Mouse (Mus musculus): ENCODE measurements around the gene Stn1. TPM values are rescaled to one million over a fixed set of nuclear protein-coding genes. Genes with fewer than 3 reads are reported as not detected.

The Stn1 gene
- total RNA-seq, 2 experiments from 2014 or later, result 23.1 to 26.3 TPM

GRCm38 (mm10) chr19:47468750-47469149 is 68.6 kb downstream of the Stn1 start:
- DNase-seq, result peak; percentile 76

GRCm38 (mm10) chr19:47466775-47467174 is 70.5 kb downstream of the Stn1 start:
- DNase-seq, result no peak

GRCm38 (mm10) chr19:47465467-47465866 is 71.8 kb downstream of the Stn1 start:
- DNase-seq, result no peak

- peak; percentile 81 for DNase-seq
Observed at GRCm38 (mm10) chr19:47464304-47465241, 72.7 kb downstream of the Stn1 start, which contains the start of gene Sh3pxd2a. Gene Sh3pxd2a (minus strand): TSS chr19:47464401.

- DNase-seq, result peak; percentile 91
Observed at GRCm38 (mm10) chr19:47463636-47464303, 73.5 kb downstream of the Stn1 start.

- DNase-seq, result no peak
Observed at GRCm38 (mm10) chr19:47463206-47463605, 74.1 kb downstream of the Stn1 start.

GRCm38 (mm10) chr19:47462725-47463124 is 74.6 kb downstream of the Stn1 start:
- DNase-seq, result no peak

GRCm38 (mm10) chr19:47461838-47462237 is 75.5 kb downstream of the Stn1 start:
- DNase-seq, result no peak

- no peak for DNase-seq
Observed at GRCm38 (mm10) chr19:47461386-47461785, 75.9 kb downstream of the Stn1 start.

GRCm38 (mm10) chr19:47460120-47460960 is 77.0 kb downstream of the Stn1 start:
- DNase-seq, result no peak

- DNase-seq, result no peak
Observed at GRCm38 (mm10) chr19:47459214-47459613, 78.1 kb downstream of the Stn1 start.

GRCm38 (mm10) chr19:47458504-47459161 is 78.7 kb downstream of the Stn1 start:
- no peak for DNase-seq

GRCm38 (mm10) chr19:47457711-47458503 is 79.4 kb downstream of the Stn1 start:
- DNase-seq, result peak; percentile 56

- no peak for DNase-seq
Observed at GRCm38 (mm10) chr19:47456021-47456420, 81.3 kb downstream of the Stn1 start.

- DNase-seq, result peak; percentile 52
Observed at GRCm38 (mm10) chr19:47455001-47455755, 82.1 kb downstream of the Stn1 start.

- peak; percentile 73 for DNase-seq
Observed at GRCm38 (mm10) chr19:47454167-47455000, 82.9 kb downstream of the Stn1 start.

GRCm38 (mm10) chr19:47453352-47453751 is 84.0 kb downstream of the Stn1 start:
- no peak for DNase-seq

- peak; percentile 86 for DNase-seq
Observed at GRCm38 (mm10) chr19:47452682-47453081, 84.6 kb downstream of the Stn1 start.

GRCm38 (mm10) chr19:47452211-47452610 is 85.1 kb downstream of the Stn1 start:
- DNase-seq, result peak; percentile 64

All from heart, postnatal 4 days (tissue).